Mouse (Mus musculus) thymus, postnatal 10 days (tissue): ENCODE measurements around the gene Kcnq2.

Experiments
- DNase-seq, 2 experiments: peaks; one replicate each; pipeline ENCODE4 v3.0.0; 2021; ENCODE audit warnings: low spot score in 2 of 2

Kcnq2 gene

GRCm38 (mm10) chr2:181042376-181042775, 92.7 kb downstream of the Kcnq2 start:
- DNase-seq, result no peak

GRCm38 (mm10) chr2:181041941-181042340, 93.2 kb downstream of the Kcnq2 start:
- DNase-seq, result no peak

GRCm38 (mm10) chr2:181039356-181039680, 95.8 kb downstream of the Kcnq2 start:
- no peak for DNase-seq

GRCm38 (mm10) chr2:181038644-181039355, 96.3 kb downstream of the Kcnq2 start:
- no peak for DNase-seq

GRCm38 (mm10) chr2:181036561-181036960, 98.5 kb downstream of the Kcnq2 start:
- no peak for DNase-seq

GRCm38 (mm10) chr2:181035186-181035585, 99.9 kb downstream of the Kcnq2 start:
- DNase-seq, result no peak

GRCm38 (mm10) chr2:181033310-181033709, 101.8 kb downstream of the Kcnq2 start:
- no peak for DNase-seq

GRCm38 (mm10) chr2:181032407-181032806, 102.7 kb downstream of the Kcnq2 start:
- no peak for DNase-seq

- DNase-seq, result no peak
Measured at GRCm38 (mm10) chr2:181031406-181031934, 103.6 kb downstream of the Kcnq2 start.
